Mouse (Mus musculus): ENCODE data around the gene Bphl. TPM values are rescaled to one million over a fixed set of nuclear protein-coding genes. Genes with fewer than 3 reads are reported as not detected.

Gene Bphl
- 11.4 and 14.0 TPM in 2 replicates for polyA plus RNA-seq (2011; ENCODE audit: insufficient read depth, insufficient read length, low replicate concordance, missing spikeins)

DNA sequence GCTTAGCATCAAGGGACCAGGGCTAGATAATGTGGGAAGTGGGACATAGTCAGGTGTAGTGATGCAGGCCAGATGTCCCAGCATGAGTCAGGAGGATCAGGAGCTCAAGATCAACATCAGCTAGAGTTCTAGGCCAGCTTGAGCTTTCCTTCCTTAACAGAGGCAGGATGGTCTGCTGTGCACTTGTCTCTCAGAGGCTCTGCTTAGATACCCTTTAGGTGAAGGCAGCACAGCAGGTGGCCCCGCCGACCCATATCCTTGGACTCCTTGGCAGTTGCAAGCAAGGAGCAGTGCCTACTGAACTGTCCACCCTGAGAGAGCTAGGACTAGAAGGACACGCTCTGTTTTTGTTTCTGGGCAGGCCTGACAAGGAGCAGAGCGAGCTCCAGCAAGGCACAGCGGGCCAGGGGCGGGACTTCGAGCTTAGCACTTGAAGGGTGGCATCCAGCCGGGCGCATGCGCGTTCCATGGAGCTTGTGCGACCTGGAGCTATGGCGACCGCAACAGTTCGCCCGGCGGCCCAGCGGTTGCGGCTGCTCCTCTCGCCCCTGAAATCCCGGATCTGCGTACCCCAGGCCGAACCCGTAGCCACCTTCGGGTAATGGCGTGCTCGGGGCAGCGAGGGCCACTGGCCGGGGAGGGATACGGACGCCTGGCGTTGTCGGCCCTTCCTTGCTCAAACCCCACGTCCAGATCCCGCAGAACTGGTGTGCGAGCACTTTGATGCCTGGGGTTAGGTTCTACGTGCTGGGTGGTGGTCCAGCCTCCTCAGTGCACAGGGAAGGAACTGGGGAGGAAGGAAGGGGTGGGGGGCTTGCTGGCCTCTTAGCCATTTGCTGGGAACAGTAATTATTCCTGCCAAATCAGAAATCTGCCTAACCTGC, at the start of gene Bphl:
TSS of gene Bphl (plus strand) at position 426 of the 884 bp plus-strand sequence.
- Histone ChIP-seq H3K4me1 (ENCODE audit: control insufficient read depth, insufficient read depth, low read length) (no peaks in the 10 kb centered on the region; the same call in 1 of the 2 replicates), H3K4me3 (replicated peaks; ENCODE audit: control insufficient read depth, low read depth, low read length) (peak within 1 kb of the TSS; percentile 83), H3K27ac (ENCODE audit: control insufficient read depth, insufficient read depth, low read depth, low read length, poor library complexity) (peak within 1 kb of the TSS; percentile 30; the same call in 1 of the 2 replicates)
- TF ChIP-seq CTCF (IDR thresholded peaks at IDR 0.05; ENCODE audit: control insufficient read depth, insufficient read depth, low read length) = no peak
- peak; percentile 81; the same call in 1 of the 2 replicates for TF ChIP-seq POLR2A (IDR thresholded peaks at IDR 0.05; ENCODE audit: borderline replicate concordance, control insufficient read depth, low read depth, low read length)
- WGBS = 1% methylated on average over 37 of the region's 37 CpGs

DNA sequence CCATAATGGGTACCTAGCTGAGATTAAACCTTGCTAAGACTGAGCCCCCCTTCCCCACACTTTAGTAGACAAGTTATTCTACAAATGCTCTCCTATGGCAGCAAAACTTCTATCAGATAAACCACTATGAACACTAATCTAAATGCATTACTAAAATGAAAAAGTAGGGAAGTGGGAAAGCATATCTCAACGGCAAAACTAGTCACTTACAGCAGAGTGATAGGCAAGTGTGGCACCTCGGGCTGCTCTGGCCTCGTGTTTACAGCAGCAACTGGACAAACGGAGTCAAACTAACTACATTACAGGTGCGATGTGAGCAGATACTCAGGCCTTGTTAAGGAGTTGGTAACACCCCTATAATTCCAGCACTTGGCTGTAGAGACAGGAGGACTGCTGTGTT, 47.8 kb upstream of the Bphl start:
- WGBS = 79% methylated on average over 5 of the region's 5 CpGs
- Histone ChIP-seq H3K27ac (ENCODE audit: control insufficient read depth, insufficient read depth, low read depth, low read length, poor library complexity) (no peak overlapping the region), H3K4me1 (ENCODE audit: control insufficient read depth, insufficient read depth, low read length) (no peaks in the 10 kb centered on the region), H3K4me3 (replicated peaks; ENCODE audit: control insufficient read depth, low read depth, low read length) (no peak overlapping the region)
- no peak for TF ChIP-seq POLR2A (IDR thresholded peaks at IDR 0.05; ENCODE audit: borderline replicate concordance, control insufficient read depth, low read depth, low read length)
- no peak for TF ChIP-seq CTCF (IDR thresholded peaks at IDR 0.05; ENCODE audit: control insufficient read depth, insufficient read depth, low read length)

DNA sequence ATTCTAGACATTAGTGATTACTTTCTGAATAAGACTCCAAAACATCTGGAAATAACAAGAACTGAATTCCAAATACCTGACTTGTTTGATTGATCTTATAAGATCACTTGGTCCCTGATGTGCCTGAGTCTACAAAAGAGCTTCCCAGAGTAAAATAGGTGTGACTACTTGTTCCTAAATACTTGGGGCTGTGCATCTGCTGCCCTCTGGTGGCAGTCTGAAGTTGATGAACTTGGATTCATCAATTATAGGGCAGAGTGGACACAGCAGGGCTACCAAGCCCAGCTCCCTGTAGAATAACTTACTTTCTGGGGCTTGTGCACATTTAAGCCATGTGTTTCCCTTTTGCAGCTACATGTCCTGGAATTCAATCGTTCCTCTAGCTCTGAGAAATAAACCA, 42.2 kb upstream of the Bphl start:
- 29% methylated on average over 1 of the region's 1 CpGs for WGBS

DNA sequence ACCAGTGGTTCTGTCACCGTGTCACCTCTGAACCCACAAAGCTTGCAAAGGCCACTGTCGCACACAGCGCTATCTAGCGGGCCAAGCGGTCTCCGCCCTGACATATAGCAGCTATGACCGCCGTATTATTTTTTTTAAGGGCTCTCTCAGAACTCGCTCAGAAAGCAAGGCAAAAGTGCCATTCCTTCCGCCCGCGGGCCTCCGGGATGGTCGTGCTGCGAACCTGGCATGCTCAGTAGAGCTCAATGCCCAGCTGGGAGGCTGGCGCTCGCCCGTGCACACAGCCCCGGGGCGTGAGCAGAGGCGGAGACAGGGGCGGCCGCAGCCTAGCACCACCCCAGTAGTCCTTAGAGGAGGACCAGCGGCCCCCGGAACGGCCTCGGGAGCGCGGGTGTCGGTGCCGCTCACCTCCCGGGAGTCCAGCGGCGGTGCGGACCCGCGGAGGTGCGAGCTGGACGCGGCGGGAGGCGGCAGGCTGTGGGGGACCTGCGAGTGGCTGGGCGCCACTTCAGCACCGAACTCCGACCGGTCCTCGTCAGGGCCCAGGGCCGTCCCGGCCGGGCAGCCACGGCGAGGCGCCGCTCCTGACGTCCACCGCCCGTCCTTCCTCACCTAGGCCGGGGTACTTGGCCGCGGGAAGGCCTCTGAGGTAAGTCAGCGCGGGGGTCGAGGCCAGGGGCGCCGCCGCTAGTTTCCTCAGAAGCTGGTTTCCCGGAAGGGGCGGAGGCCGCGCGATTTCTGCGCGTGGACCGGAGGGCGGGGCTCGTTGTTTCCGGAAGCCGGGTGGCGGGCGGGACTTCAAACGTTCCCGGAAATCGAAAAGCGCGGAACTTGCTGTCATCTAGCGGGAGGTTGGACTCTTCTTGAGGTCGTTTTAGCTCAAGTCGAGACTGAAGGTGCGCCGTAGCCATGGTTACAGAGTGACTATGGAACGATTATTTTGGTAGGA, 35.1 kb upstream of the Bphl start, which contains the start of the genes Ripk1 and Serpinb6a:
TSS of gene Ripk1 (plus strand) at position 306 of the 949 bp plus-strand sequence.
TSS of gene Serpinb6a (minus strand) at position 737 of the 949 bp plus-strand sequence.
- WGBS = under 1% methylated on average over 92 of the region's 92 CpGs
- TF ChIP-seq POLR2A (IDR thresholded peaks at IDR 0.05; ENCODE audit: borderline replicate concordance, control insufficient read depth, low read depth, low read length) = peak; percentile 68; the same call in 1 of the 2 replicates
- TF ChIP-seq CTCF (IDR thresholded peaks at IDR 0.05; ENCODE audit: control insufficient read depth, insufficient read depth, low read length) = peak; percentile 52
- peak within 1 kb of the TSS; percentile 92 for H3K27ac ChIP-seq (ENCODE audit: control insufficient read depth, insufficient read depth, low read depth, low read length, poor library complexity)

More for the DNA sequence above, 42.2 kb upstream of the Bphl start:
- H3K4me3 ChIP-seq (replicated peaks; ENCODE audit: control insufficient read depth, low read depth, low read length) = no peak overlapping the region
- H3K4me1 ChIP-seq (ENCODE audit: control insufficient read depth, insufficient read depth, low read length) = no peaks in the 10 kb centered on the region
- no peak for TF ChIP-seq POLR2A (IDR thresholded peaks at IDR 0.05; ENCODE audit: borderline replicate concordance, control insufficient read depth, low read depth, low read length)
- peak; percentile 51 for TF ChIP-seq CTCF (IDR thresholded peaks at IDR 0.05; ENCODE audit: control insufficient read depth, insufficient read depth, low read length)
- no peak overlapping the region for H3K27ac ChIP-seq (ENCODE audit: control insufficient read depth, insufficient read depth, low read depth, low read length, poor library complexity)

DNA sequence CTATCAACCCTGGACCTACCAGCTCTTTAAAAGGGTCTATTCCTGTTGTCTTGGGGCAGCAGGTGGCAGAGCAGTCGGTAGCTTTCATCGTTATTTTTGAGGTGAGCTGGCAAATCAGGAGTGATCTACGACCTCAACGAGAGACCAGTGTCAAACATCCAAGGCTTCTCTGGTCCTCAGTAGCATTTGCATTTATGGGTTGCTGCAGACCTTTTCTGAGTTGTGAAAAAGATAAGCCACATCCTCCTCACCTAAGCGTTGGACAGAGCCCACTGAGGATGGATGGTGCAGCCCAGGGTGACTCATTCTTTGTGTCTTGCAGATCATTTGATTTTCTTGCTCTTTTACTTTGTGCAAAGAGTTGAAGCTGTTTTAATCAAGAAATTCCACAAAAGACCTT, 34.3 kb upstream of the Bphl start:
- Histone ChIP-seq H3K4me1 (ENCODE audit: control insufficient read depth, insufficient read depth, low read length) (peaks cover 1% of the 10 kb centered on the region; the same call in 1 of the 2 replicates), H3K27ac (ENCODE audit: control insufficient read depth, insufficient read depth, low read depth, low read length, poor library complexity) (peak overlapping the region; percentile 49; the same call in 1 of the 2 replicates), H3K4me3 (replicated peaks; ENCODE audit: control insufficient read depth, low read depth, low read length) (peak overlapping the region; percentile 75)
- no peak for TF ChIP-seq CTCF (IDR thresholded peaks at IDR 0.05; ENCODE audit: control insufficient read depth, insufficient read depth, low read length)
- no peak for TF ChIP-seq POLR2A (IDR thresholded peaks at IDR 0.05; ENCODE audit: borderline replicate concordance, control insufficient read depth, low read depth, low read length)
- under 1% methylated on average over 5 of the region's 5 CpGs for WGBS

More for the DNA sequence above, 35.1 kb upstream of the Bphl start, which contains the start of the genes Ripk1 and Serpinb6a:
- Histone ChIP-seq H3K4me1 (ENCODE audit: control insufficient read depth, insufficient read depth, low read length) (peaks cover 1% of the 10 kb centered on the region; the same call in 1 of the 2 replicates), H3K4me3 (replicated peaks; ENCODE audit: control insufficient read depth, low read depth, low read length) (peak within 1 kb of the TSS; percentile 88)

DNA sequence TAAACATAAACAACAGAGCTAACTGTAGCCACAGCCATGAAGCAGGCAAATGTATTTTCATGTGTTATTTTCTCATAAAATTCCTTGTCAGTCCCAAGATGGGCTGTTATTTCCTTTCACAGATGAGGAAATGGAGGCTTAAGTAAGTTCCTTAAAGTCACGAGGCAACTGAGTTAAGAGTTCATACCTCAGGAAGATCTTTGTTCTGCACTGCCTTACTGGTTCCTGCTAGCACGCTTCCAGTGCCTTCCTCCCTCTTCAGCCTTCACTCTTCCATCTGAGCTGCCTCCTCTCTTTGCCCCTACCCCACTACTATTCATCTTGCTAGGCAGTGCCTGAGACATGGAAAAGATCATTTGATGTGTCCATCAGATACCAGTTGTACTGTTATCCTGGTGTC, 30.2 kb upstream of the Bphl start:
- Histone ChIP-seq H3K4me1 (ENCODE audit: control insufficient read depth, insufficient read depth, low read length) (peaks cover 1% of the 10 kb centered on the region; the same call in 1 of the 2 replicates), H3K4me3 (replicated peaks; ENCODE audit: control insufficient read depth, low read depth, low read length) (no peak overlapping the region), H3K27ac (ENCODE audit: control insufficient read depth, insufficient read depth, low read depth, low read length, poor library complexity) (no peak overlapping the region)
- no peak for TF ChIP-seq POLR2A (IDR thresholded peaks at IDR 0.05; ENCODE audit: borderline replicate concordance, control insufficient read depth, low read depth, low read length)
- no peak for TF ChIP-seq CTCF (IDR thresholded peaks at IDR 0.05; ENCODE audit: control insufficient read depth, insufficient read depth, low read length)
- 14% methylated on average over 2 of the region's 2 CpGs for WGBS

DNA sequence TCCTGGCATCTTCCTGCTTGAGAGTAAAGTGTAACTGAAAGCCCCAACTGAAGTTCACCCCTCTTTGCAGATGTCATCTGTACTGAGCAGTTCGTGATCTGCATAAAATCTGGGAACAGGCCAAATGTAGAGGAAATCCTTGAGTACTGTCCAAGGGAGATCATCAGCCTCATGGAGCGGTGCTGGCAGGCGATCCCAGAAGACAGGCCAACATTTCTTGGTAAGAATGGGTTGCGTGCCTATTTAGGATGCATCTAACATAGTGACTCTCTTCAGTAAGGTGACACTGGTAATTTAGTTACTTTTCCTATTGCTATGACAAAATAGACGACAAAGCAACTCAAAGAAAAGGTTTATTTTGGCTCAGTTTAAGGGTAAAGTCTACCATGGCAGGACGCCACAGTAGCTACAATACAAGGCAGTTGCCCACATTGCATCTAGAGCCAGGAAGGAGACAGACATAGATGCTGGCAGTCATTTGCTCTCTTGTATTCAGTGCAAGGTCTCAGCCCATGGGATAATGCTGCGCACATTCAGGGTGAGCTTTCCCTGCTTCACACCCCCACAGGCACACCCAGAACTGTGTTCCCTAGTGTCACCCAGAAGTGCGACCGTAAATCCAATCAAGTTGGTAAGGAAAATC, 20.3 kb upstream of the Bphl start:
- TF ChIP-seq POLR2A (IDR thresholded peaks at IDR 0.05; ENCODE audit: borderline replicate concordance, control insufficient read depth, low read depth, low read length) (no peak), CTCF (IDR thresholded peaks at IDR 0.05; ENCODE audit: control insufficient read depth, insufficient read depth, low read length) (no peak)
- 91% methylated on average over 9 of the region's 9 CpGs for WGBS

More for the DNA sequence above, 20.3 kb upstream of the Bphl start:
- H3K27ac ChIP-seq (ENCODE audit: control insufficient read depth, insufficient read depth, low read depth, low read length, poor library complexity) = no peak overlapping the region
- H3K4me1 ChIP-seq (ENCODE audit: control insufficient read depth, insufficient read depth, low read length) = no peaks in the 10 kb centered on the region
- no peak overlapping the region for H3K4me3 ChIP-seq (replicated peaks; ENCODE audit: control insufficient read depth, low read depth, low read length)

Measured in bone marrow, adult 2 months (tissue).